Mouse (Mus musculus) brain, embryonic 14.5 days (tissue): ENCODE data around the gene Ano10. TPM values are rescaled to one million over a fixed set of nuclear protein-coding genes. Genes with fewer than 3 reads are reported as not detected.
"Not testable (repeated sequence)": the region's sequence is repeated elsewhere in the genome, so short reads cannot be mapped to it uniquely, and the experiment has no call there.

Experiments used
- DNase-seq: peaks from one replicate; pipeline ENCODE4 v3.0.0-alpha.2; 2011; ENCODE audit warnings: low read depth
- CTCF ChIP-seq: fragments of 200-500 bp; IDR thresholded peaks from 2 replicates; pipeline ENCODE4 v1.5.1; 2012; ENCODE audit warnings: inconsistent platforms, mild to moderate bottlenecking, moderate library complexity, borderline replicate concordance; ENCODE audit not compliant: insufficient read depth, insufficient read length; ENCODE audit errors: extremely low read depth
- POLR2A ChIP-seq: fragments of 200-500 bp; IDR thresholded peaks from 2 replicates; pipeline ENCODE4 v1.6.1; 2012; ENCODE audit warnings: mild to moderate bottlenecking, inconsistent platforms, borderline replicate concordance; ENCODE audit not compliant: poor library complexity, insufficient read depth, insufficient read length, severe bottlenecking; ENCODE audit errors: extremely low read depth
- polyA plus RNA-seq: library from polyadenylated mRNA; depleted of rRNA; stranded (reverse); fragments of >200 nt; gene quantifications from 2 replicates; pipeline ENCODE4 v1.2.3, GENCODE M21; 2012; rRNA removed

The Ano10 gene
- 39.4 and 41.6 TPM in 2 replicates for polyA plus RNA-seq

- peak; percentile 99 for DNase-seq
These were observed at the start of gene Ano10 for GRCm38 (mm10) chr9:122294242-122294881. Gene Ano10 (minus strand): TSS chr9:122294423.

DNA sequence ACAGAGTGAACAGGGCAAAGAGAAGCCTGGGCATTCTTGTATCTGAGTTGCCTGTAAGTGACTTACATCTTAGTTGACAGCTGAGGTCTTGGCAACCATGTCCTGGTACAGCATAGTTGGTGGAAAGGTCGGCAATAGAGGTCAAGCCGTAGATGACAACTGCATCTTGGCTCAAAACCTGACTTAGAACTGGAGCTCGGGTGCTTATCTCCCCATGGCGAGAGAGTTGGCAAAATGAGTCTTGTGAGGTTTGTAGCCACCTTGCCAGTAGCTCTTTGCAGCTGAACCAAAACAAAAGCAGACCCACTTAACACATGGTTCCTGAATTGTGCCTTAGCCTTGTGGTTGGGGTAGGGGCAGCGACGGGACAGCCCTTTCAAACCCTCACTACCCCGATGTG, 49.2 kb upstream of the Ano10 start:
- TF ChIP-seq POLR2A: no peak
- no peak for TF ChIP-seq CTCF
- no peak for DNase-seq

More at GRCm38 (mm10) chr9:122294242-122294881, at the start of gene Ano10:
- TF ChIP-seq POLR2A: peak; percentile 91
- TF ChIP-seq CTCF: peak; percentile 3; the same call in 1 of the 2 replicates

DNA sequence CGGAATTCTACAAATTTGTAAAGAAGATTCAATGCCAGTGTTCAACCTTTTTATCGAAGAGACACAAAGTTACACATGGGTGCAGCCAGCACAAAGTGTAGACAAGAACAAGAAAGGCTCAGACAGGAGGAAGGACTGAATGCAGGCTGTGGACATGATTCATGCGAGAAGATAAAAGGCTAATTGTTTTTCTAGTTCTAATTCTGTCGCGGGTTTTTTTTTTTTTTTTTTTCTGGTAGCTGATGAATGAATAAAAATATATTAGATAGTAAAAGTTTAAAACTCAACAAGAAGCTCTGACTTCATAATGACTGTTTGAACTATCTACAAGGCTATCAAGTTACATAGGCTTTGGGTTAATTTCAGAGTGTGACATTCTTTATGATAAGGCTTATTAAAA, 45.7 kb upstream of the Ano10 start:
- TF ChIP-seq POLR2A (no peak), CTCF (no peak)
- no peak for DNase-seq

GRCm38 (mm10) chr9:122337510-122337931, 43.3 kb upstream of the Ano10 start:
- DNase-seq: no peak
- TF ChIP-seq CTCF (no peak), POLR2A (no peak)

- TF ChIP-seq POLR2A: no peak
- no peak for TF ChIP-seq CTCF
- no peak for DNase-seq
These were observed 42.5 kb upstream of the Ano10 start for GRCm38 (mm10) chr9:122336677-122337076.

GRCm38 (mm10) chr9:122328199-122328598, 34.0 kb upstream of the Ano10 start:
- DNase-seq: no peak
- TF ChIP-seq POLR2A (no peak), CTCF (no peak)

DNA sequence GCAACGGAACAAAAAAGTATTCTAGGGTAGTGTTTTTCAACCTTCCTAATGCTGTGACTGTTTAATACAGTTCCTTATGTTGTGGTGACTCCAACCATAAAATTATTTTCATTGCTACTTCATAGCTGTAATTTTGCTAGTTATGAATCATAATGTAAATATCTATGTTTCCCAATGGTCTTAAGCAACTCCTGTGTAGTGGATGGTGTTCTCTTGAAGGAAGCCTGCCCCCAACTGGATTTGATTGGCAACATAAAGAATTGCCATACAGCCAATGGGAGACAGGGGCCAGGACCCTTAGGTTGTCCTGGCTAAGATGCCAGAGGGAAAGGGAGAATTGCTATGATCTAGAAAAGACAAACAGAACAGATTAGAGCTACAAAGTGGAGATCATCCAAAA, 31.8 kb upstream of the Ano10 start:
- TF ChIP-seq CTCF: no peak
- TF ChIP-seq POLR2A: no peak

DNA sequence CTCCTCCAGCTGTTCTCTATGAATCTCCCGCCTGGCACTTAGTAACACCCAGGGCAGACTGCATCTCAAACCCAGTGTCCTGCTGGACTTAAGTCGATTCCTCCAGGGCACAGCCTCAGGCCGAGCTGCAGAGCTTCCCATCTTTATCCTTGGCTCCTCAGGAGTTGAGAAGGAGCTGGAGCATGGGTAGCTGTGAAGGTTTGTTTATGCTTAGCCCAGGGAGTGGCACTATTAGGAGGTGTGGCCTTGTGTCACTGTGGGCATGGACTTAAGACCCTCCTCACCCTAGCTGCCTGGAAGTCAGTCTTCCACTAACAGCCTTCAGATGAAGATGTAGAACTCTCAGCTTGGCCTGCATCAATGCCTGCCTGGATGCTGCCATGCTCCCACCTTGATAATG, 28.1 kb upstream of the Ano10 start:
- no peak for TF ChIP-seq CTCF
- TF ChIP-seq POLR2A: no peak
- DNase-seq: no peak

More for the DNA sequence above, 31.8 kb upstream of the Ano10 start:
- DNase-seq: no peak

DNA sequence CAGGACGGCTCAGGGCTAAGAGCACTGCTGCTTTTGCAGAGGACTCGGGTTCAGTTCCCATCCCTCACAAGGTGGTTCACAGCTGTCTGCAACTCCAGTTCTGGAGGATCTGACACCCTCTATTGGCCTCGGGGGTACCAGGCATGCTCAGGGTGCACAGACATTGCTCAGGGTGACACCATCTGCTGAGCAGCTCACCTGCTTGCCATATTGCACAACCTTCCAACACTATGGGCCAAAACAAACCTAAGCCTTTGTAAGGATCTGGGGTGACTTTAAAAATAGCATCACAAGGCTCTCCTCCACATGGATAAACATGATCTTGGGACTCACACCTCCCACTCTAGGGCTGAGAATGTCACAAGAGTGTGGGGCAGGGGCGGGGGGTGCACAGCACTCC, 26.4 kb upstream of the Ano10 start:
- no peak for DNase-seq
- TF ChIP-seq POLR2A: no peak
- TF ChIP-seq CTCF: no peak

GRCm38 (mm10) chr9:122316562-122316961, 22.3 kb upstream of the Ano10 start:
- no peak for TF ChIP-seq POLR2A
- TF ChIP-seq CTCF: no peak
- DNase-seq: no peak

DNA sequence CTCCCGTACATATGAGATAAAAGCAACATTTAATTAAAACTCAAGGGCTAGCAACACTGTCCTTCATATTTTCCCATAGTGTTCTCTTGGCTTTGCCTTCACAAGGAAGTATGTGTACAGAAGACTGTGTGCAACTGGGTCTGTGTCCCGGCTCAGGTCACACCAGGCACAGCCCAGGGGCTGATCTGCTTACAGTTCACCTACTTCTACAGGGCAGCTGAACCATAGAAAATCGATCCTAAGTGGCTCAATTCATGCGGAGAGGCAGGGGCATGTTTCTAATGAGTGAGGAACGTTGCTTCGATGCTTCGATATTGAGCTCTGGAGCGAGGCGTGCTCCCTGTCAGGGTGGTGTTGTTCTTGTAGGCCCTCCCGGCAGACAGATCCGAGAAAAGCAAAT, 21.3 kb upstream of the Ano10 start:
- no peak for TF ChIP-seq CTCF
- TF ChIP-seq POLR2A: no peak
- peak; percentile 8 for DNase-seq

- no peak for DNase-seq
- TF ChIP-seq CTCF (no peak), POLR2A (no peak)
These were observed 20.7 kb upstream of the Ano10 start for GRCm38 (mm10) chr9:122314942-122315341.

GRCm38 (mm10) chr9:122314386-122314785, 20.2 kb upstream of the Ano10 start:
- TF ChIP-seq CTCF (no peak), POLR2A (no peak)
- no peak for DNase-seq

DNA sequence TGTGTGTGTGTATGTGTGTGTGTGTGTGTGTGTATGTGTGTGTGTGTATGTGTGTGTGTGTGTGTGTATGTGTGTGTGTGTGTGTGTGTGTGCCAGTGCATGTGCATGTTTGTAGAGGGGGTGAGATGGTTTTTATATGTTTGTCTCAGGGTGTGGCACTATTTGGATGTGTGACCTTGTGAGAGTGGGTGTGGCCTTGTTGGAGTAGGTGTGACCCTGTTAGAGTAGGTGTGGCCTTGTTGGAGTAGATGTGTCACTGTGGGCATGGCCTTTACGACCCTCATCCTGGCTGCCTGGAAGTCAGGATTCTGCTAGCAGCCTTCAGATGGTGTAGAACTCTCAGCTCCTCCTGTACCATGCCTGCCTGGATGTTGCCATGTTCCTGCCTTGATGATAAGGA, 18.9 kb upstream of the Ano10 start:
- DNase-seq: not testable (repeated sequence)
